Mouse (Mus musculus): ENCODE data around the gene Marveld2. TPM values are rescaled to one million over a fixed set of nuclear protein-coding genes. Genes with fewer than 3 reads are reported as not detected.

Marveld2 gene
- 1 to 10 TPM; 1.2 to 1.8 TPM for total RNA-seq (2021)

DNA sequence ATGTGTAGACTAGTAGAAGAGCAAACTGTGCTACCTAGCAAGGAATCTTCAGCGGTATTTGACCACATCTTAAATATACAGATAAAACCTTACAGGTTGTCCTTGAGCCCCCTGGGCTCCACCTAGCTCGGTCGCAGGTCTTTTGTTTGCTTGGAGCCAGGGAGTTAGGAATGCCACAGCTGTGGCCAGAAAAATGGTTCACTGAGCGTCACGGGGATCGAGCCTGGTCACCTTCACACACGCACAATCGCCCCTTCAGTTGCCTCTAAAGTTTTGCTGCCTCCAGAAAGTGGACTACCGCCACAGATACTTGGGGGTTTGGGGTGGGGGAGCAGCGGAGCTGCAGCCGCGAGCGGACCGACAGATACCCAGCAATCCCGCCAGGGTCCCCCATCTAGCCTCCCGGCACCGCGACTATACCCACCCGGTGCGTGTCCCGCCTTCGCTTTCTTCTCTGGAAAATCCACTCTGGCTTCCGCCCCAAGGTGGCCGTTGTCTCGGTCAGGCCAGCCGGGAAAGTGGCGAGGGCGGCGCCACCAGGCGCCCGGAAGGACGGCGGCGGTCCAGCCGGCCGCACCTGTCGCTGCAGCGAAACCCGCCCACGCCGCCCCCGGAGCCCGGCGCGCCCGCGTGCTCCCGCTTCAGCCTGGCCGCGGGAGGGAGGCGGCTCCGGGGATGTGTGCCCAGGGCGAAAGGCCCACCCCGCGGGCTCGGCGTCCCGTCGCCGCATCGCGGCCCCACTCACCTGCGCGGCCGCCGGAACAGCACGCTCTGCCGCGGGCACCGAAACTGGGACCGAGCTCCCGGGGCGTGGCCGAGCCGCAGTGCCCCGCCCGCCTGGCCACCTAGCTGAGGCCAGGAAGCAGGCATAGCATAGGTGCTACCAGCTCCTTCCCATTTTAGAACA lies at the start of gene Marveld2:
Marveld2 (minus strand) TSS at position 791 of the 907 bp plus-strand sequence.
- intact Hi-C loops (cut with DNase I) = loop anchor here (1.0 to 10.0 kb wide), 2 partner anchors 124 to 502 kb away; partner anchors contain the start of gene Gtf2h2
- peak; percentile 28 to 37 for DNase-seq (ENCODE audit: low spot score in 2 of 2)

DNA sequence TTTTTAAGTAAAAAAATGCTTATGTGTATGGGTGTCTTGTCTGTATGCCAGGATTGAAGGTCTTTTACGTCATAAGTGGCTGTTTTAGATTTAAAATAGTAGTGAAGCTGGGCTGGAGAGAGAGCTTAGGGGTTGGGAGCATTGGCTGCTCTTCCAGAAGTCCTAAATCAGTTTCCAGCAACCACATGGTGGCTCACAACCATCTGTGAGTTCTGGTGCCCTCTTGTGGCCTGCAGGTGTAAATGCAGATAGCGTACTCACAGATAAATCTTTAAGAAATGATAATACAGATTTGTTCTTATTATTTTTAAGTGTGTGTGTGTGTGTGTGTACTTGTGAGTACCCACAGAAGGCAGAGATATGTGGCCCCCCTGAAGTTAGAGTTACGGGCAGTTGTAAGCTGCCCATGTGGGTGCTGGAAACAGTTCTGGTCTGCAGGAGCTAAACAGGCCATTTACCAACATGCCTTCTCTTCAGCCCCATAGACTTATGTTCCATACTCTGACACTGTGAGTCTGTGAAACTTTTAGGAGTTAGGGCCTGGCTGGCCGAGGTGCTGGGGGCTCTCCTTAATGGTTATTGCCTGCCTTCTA lies 43.2 kb upstream of the Marveld2 start:
- DNase-seq (ENCODE audit: low spot score in 2 of 2) = peak; percentile 59 to 61
- intact Hi-C loops (cut with DNase I) = no loop called here

- intact Hi-C loops (cut with DNase I) = no loop called here
- no peak for DNase-seq (ENCODE audit: low spot score in 2 of 2)
Observed at GRCm38 (mm10) chr13:100658091-100658490, 41.3 kb upstream of the Marveld2 start.

DNA sequence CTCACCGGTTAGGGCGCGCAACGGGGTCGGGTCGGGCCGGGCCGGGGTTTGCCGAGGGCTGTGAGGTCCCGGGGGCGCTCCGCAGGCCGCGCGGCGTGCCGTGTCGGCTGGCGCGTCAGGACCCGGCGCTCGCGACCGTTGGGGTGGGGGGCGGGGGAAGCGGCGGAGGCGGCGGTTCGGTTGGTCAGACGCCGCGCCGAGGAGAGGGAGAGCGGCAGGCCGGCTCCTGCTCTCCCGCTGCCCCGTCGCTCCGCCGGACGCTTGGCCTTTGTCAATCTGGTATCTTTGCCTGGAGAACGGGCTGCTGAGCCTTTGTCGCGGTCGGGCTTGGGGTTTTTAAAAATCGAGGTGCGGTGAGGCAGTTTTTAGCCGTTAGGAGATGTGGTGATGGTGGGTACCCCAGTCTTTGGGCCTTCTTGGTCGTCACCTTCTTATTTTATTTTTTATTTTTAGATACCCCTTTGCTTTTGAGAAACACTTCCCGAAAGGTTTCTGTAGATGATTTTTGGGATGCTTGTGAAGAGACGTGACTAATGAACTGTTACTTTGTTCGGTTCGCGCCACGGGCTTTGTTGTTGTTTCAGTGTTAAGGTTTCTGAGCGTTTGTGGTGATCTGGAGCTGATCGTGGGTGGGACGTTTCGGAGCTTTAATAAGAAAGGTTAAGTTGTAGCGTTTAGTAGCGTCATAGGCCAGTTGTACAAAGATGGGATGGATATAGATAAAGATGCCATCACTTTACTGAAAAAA lies 34.8 kb upstream of the Marveld2 start, which contains the start of gene Taf9:
Taf9 (plus strand) TSS at position 141 of the 748 bp plus-strand sequence.
- intact Hi-C loops (cut with DNase I) = loop anchor here (2.0 to 5.0 kb wide), 2 partner anchors 79 to 544 kb away; partner anchors contain the start of genes Cdk7 and Serf1
- peak in 1 of 2 experiments; percentile 3 for DNase-seq (ENCODE audit: low spot score in 2 of 2)

DNA sequence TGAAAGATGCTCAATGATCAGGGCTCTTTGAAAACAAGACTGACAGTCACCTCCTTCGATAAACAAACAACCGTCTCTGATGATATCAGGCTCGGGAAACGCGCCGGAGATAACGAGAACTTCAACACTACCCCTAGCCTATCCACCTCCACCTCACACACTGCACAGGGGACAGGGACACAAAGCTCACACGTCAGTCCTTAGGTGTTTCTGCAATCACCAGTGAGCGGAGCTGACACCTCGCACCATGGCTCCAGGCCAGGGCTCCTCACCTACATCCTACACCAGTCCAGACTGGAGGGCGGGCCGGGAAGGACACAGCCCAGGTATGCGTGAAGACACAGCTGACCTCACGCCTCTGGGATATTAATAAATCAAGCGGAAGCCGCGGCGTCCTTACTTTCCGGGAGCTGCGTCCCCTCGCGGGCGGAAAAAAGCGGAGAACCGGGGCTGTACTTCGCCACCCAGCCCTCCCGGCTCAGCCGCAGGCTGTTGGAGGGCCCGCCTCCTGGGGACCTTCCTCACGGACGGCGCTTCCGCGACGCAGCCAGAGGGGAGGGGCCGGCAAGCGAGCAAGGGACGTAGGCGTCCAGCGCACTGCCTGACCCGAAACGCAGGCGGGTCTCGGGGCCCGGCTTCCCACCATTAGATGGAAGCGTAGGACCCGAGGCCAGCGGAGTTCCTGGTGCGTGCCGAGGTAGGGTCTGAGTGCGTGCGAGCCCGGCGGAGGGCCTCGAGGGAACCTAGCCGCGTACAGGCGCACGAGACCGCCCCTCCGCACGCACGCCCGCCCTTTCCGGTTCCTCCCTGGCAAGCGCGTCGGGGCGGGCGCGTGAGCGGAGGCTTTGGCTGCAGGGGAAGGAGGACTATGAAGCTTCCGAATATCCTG lies 34.0 kb upstream of the Marveld2 start, which contains the start of the genes Ak6 and Rad17:
Ak6 (plus strand) TSS at position 430 of the 889 bp plus-strand sequence.
Rad17 (minus strand) TSS at position 502 of the 889 bp plus-strand sequence.
- intact Hi-C loops (cut with DNase I) = loop anchor here (2.0 to 5.0 kb wide), 2 partner anchors 80 to 543 kb away; partner anchors contain the start of genes Cdk7 and Serf1
- peak; percentile 95 to 96 for DNase-seq (ENCODE audit: low spot score in 2 of 2)

GRCm38 (mm10) chr13:100648223-100648622 lies 31.5 kb upstream of the Marveld2 start:
- DNase-seq (ENCODE audit: low spot score in 2 of 2) = no peak
- intact Hi-C loops (cut with DNase I) = loop anchor here (10.0 kb wide), 1 partner anchor 167 kb away; no protein-coding TSS in a partner anchor

GRCm38 (mm10) chr13:100642471-100643209 lies 25.9 kb upstream of the Marveld2 start:
- intact Hi-C loops (cut with DNase I) = loop anchor here (10.0 kb wide), 1 partner anchor 172 kb away; no protein-coding TSS in a partner anchor
- DNase-seq (ENCODE audit: low spot score in 2 of 2) = no peak

DNA sequence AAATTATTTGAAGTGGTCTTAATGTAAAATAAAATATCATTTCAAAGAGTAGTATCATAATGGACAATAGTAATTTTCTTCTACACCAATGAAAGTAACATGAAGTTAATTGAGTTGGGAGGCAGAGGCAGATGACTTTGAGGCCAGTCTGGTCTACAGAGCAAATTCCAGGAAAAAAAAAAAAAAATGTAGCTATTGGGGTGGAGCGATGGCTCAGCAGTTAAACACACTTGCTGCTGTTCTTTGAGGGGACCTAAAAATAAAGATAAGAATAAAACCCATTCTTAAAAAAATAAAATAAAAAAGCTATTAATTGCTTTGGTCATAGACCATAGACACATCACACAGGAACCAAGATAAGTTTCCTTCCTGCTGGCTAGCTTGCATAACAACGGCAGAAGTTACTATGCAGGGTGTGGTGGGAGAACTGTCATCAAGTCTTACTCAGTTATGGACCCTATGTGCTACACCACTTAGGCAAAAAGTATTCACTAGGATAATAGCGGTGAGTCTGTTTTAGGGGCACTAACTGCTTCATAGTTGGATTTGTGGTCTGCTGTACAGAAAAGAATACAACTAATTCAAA lies 17.4 kb upstream of the Marveld2 start:
- DNase-seq (ENCODE audit: low spot score in 2 of 2) = no peak
- intact Hi-C loops (cut with DNase I) = loop anchor here (2.0 to 10.0 kb wide), 4 partner anchors 13 to 579 kb away; no protein-coding TSS in a partner anchor

GRCm38 (mm10) chr13:100622241-100622640 lies 5.5 kb upstream of the Marveld2 start:
- intact Hi-C loops (cut with DNase I) = no loop called here

DNA sequence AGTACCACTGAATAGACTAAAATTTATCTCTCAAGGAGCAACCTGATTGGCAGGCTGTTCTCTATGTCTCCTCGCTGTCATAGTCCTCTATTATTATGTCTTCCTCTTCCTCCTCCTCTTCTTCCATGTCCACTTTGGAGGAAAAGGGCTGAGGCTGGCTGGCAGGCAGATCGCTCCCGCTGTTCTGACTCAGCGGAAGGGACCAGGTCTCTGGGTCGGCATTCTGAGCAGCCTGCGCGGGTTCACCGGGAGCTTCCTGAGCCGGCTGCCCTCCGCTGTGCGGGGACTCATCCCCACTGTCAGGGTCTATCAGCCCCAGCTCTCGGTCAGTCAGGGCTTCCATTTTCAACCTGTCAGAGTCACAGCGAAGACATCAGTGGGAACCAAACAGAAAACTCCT lies 812 bp upstream of the Marveld2 start:
- no peak for DNase-seq (ENCODE audit: low spot score in 2 of 2)
- intact Hi-C loops (cut with DNase I) = loop anchor here (10.0 kb wide), 1 partner anchor 503 kb away; no protein-coding TSS in a partner anchor

More at GRCm38 (mm10) chr13:100622241-100622640, 5.5 kb upstream of the Marveld2 start:
- DNase-seq (ENCODE audit: low spot score in 2 of 2) = no peak

DNA sequence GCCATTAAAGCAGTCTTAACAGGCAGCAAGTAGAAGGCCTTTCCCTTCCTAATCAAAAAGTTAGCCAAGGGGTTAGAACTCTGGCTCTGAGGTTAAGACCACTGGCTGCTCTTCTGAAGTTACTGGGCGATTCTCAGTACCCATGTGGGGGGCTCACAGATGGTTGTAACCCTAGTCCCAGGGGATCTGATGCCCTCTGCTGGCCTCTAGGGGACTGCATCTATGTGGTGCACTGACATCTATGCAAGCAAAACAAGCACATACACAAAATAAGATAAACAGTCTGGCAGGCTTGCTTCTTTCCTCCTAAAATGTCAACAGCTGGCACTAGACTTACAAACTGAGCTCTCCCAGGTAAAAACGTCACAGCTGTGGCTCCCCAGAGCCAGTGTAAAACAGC lies 3.9 kb downstream of the Marveld2 start:
- no peak for DNase-seq (ENCODE audit: low spot score in 2 of 2)
- intact Hi-C loops (cut with DNase I) = loop anchor here (10.0 kb wide), 1 partner anchor 498 kb away; no protein-coding TSS in a partner anchor

DNA sequence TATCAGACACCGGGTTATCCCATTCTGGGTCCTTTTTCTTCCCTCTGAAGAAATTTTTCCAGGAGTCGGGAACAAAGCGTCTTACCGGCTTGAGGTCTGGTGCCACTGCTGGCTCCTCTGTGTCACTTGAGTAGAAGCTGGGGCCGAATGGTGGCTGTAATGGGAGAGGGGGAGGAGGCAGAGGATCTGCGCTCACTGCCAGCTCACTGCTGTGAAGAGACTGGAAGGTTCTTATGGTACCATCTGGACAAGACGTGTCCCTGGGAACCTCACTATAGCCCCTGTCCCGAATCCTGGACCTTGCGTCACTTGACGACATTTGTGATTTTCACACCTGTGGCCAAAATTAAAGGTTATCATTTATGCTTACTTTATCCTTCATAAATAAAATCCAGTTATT lies 4.5 kb downstream of the Marveld2 start:
- DNase-seq (ENCODE audit: low spot score in 2 of 2) = no peak
- intact Hi-C loops (cut with DNase I) = loop anchor here (10.0 kb wide), 1 partner anchor 497 kb away; no protein-coding TSS in a partner anchor

DNA sequence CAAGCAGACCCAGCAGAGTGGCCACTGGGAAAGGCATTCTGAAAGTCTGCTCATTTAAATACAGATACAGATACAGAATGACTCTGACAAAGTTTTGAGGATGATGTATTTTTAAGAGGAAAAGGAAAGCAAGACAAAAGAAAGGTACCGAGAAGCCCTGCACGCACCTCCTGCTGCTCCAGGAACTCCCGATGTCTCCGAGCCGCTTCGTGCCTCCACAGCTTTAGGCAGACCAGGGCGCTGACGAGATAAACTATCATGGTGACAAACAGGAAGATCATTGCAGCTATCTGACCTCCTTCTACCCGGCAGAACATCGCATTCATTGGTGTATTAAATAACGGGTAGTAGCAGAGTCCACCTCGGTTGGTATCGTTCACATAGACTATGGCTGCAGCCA lies 5.5 kb downstream of the Marveld2 start:
- no peak for DNase-seq (ENCODE audit: low spot score in 2 of 2)
- intact Hi-C loops (cut with DNase I) = loop anchor here (10.0 kb wide), 1 partner anchor 496 kb away; no protein-coding TSS in a partner anchor

GRCm38 (mm10) chr13:100607756-100608155 lies 9.0 kb downstream of the Marveld2 start:
- intact Hi-C loops (cut with DNase I) = no loop called here
- DNase-seq (ENCODE audit: low spot score in 2 of 2) = no peak

- intact Hi-C loops (cut with DNase I) = no loop called here
Observed at GRCm38 (mm10) chr13:100605845-100606244, 10.9 kb downstream of the Marveld2 start.

GRCm38 (mm10) chr13:100603738-100604095 lies 13.1 kb downstream of the Marveld2 start:
- no peak for DNase-seq (ENCODE audit: low spot score in 2 of 2)
- intact Hi-C loops (cut with DNase I) = no loop called here

More at GRCm38 (mm10) chr13:100605845-100606244, 10.9 kb downstream of the Marveld2 start:
- no peak for DNase-seq (ENCODE audit: low spot score in 2 of 2)
